Mouse (Mus musculus) midbrain, embryonic 14.5 days (tissue): ENCODE data around the gene Cyb5d1. TPM values are rescaled to one million over a fixed set of nuclear protein-coding genes. Genes with fewer than 3 reads are reported as not detected.

Source experiments
- ATAC-seq: fragments of 200-750 bp; cut with Nextera tagmentation; 2 replicates; pipeline ENCODE4 v1.8.0; 2017; ENCODE audit warnings: moderate number of reproducible peaks, moderate library complexity; ENCODE audit not compliant: low FRiP score, low TSS enrichment
- DNase-seq: peaks from one replicate; pipeline ENCODE4 v3.0.0-alpha.2; 2015
- H3K27ac ChIP-seq: fragments of 300-500 bp; sonication (generic); replicated peaks from 2 replicates; pipeline ENCODE4 v1.5.1; 2014; ENCODE audit warnings: mild to moderate bottlenecking, low read depth, low read length, moderate library complexity
- H3K27me3 ChIP-seq: fragments of 300-500 bp; sonication (generic); 2 replicates; pipeline ENCODE4 v1.6.1; 2014; ENCODE audit warnings: low read length, control low read depth, mixed read lengths; ENCODE audit not compliant: control insufficient read depth, insufficient read depth
- H3K36me3 ChIP-seq: fragments of 300-500 bp; sonication (generic); 2 replicates; pipeline ENCODE4 v1.6.1; 2014; ENCODE audit warnings: low read length, control low read depth; ENCODE audit not compliant: control insufficient read depth, insufficient read depth
- H3K4me1 ChIP-seq: fragments of 300-500 bp; sonication (generic); 2 replicates; pipeline ENCODE4 v1.6.1; 2014; ENCODE audit warnings: mild to moderate bottlenecking, antibody characterized with exemption, low read length, control low read depth; ENCODE audit not compliant: control insufficient read depth, insufficient read depth
- H3K4me2 ChIP-seq: fragments of 300-500 bp; sonication (generic); 2 replicates; pipeline ENCODE4 v1.6.1; 2014; ENCODE audit warnings: mild to moderate bottlenecking, low read length, moderate library complexity
- H3K4me3 ChIP-seq: fragments of 300-500 bp; sonication (generic); replicated peaks from 2 replicates; pipeline ENCODE4 v1.5.1; 2014; ENCODE audit warnings: low read depth, low read length
- H3K9ac ChIP-seq: fragments of 300-500 bp; sonication (generic); replicated peaks from 2 replicates; pipeline ENCODE4 v1.6.1; 2014; ENCODE audit warnings: mild to moderate bottlenecking, low read length, moderate library complexity
- H3K9me3 ChIP-seq: fragments of 300-500 bp; sonication (generic); 2 replicates; pipeline ENCODE4 v1.6.1; 2016; ENCODE audit warnings: low read length, control low read depth, mixed read lengths; ENCODE audit not compliant: control insufficient read depth
- WGBS: fragments of 180-500 bp; shearing (Covaris S2); extraction: QIAGEN DNeasy Blood & Tissue Kit; methylation state at CpG from one replicate; pipeline ENCODE4 v1.1.7; 2014; 5-methylcytosine and 5-hydroxymethylcytosine counted together
- polyA plus RNA-seq: library from polyadenylated mRNA; unstranded; fragments of >200 nt; fragmentation: Nextera tagmentation; extraction: Ambion mirVana; gene quantifications from 2 replicates; pipeline ENCODE4 v1.2.1, GENCODE M21; 2014

The Cyb5d1 gene
- polyA plus RNA-seq, 1 experiment from 2014 or later, result 24.8 TPM

DNA sequence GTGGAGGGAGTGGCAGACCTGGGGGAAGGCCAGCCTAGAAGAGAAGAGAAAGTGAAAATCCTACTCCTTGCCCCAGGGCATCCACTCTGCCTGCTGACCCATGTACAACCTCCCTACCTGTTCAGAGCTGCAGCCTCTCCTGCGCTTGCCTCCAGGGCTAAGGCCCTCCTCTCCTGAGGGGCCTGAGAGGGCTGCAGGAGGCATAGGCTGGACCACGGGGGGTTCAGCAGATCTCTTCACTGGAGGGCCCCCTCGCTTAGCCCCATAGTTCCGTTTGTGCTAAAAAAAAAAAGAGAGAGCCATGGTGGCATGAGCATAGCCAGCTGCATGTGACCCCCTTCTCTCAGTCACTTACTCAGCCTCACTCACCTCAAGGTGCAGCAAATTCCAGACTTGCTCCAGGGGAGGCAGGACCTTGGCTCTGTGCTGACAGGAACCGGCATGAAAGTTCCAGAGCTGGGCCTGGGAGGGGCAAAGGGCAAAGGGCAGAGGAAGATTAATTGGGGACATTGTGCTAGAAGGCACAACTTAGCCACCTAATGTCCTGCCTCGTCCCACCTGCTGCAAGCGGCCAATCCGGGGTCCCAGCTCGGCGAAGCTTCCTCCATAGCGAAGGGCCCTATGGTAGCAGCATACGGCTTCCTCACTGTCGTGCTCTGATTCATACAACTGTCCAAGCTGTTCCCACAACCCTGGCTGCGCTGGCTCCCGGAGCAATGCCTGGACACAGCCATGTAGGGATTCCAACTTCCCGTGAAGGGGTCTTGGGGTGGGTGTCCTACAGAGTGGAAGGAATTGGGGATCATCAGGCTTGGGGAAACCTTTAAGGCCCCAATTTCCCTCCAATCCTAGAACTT, 11.7 kb upstream of the Cyb5d1 start:
- 93% methylated on average over 16 of the region's 16 CpGs for WGBS
- no peak overlapping the region for H3K27ac ChIP-seq
- no peaks in the 10 kb centered on the region for H3K27me3 ChIP-seq
- peaks cover 22% of the 10 kb centered on the region for H3K4me1 ChIP-seq
- no peaks in the 10 kb centered on the region for H3K9me3 ChIP-seq
- H3K4me3 ChIP-seq, result no peak overlapping the region
- H3K36me3 ChIP-seq, result peaks cover 68% of the 10 kb centered on the region
- ATAC-seq, result no peak
- 0 out of 2 replicates have a peak overlapping the region, but pooled peaks have one; percentile 3 for H3K9ac ChIP-seq
- DNase-seq, result no peak
- no peak overlapping the region for H3K4me2 ChIP-seq

DNA sequence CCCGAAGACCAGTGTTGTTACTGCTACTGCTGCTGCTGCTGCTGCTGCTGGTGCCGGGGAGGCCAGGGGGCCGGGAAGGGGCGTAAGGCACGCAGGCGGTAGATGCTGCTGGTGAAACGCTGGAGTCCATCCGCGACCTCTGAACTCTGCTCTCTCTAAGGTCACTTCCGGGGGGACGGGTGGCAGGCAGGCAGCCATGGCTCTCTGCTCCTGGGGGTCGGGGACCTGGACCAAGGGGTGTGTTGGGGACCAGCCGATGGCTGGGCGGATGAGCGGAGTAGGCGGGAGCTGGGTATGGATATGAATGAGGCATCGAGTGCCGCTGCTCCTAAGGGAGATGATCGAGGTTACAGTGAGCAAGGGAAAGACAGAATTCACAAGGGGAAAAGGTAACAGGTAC, 10.9 kb upstream of the Cyb5d1 start:
- H3K9ac ChIP-seq, result no peak overlapping the region
- WGBS, result 90% methylated on average over 19 of the region's 19 CpGs
- H3K4me2 ChIP-seq, result no peak overlapping the region
- ATAC-seq (no peak), DNase-seq (no peak)
- no peaks in the 10 kb centered on the region for H3K9me3 ChIP-seq
- peaks cover 70% of the 10 kb centered on the region for H3K36me3 ChIP-seq
- no peaks in the 10 kb centered on the region for H3K27me3 ChIP-seq
- peaks cover 17% of the 10 kb centered on the region for H3K4me1 ChIP-seq
- H3K27ac ChIP-seq, result no peak overlapping the region
- no peak overlapping the region for H3K4me3 ChIP-seq

DNA sequence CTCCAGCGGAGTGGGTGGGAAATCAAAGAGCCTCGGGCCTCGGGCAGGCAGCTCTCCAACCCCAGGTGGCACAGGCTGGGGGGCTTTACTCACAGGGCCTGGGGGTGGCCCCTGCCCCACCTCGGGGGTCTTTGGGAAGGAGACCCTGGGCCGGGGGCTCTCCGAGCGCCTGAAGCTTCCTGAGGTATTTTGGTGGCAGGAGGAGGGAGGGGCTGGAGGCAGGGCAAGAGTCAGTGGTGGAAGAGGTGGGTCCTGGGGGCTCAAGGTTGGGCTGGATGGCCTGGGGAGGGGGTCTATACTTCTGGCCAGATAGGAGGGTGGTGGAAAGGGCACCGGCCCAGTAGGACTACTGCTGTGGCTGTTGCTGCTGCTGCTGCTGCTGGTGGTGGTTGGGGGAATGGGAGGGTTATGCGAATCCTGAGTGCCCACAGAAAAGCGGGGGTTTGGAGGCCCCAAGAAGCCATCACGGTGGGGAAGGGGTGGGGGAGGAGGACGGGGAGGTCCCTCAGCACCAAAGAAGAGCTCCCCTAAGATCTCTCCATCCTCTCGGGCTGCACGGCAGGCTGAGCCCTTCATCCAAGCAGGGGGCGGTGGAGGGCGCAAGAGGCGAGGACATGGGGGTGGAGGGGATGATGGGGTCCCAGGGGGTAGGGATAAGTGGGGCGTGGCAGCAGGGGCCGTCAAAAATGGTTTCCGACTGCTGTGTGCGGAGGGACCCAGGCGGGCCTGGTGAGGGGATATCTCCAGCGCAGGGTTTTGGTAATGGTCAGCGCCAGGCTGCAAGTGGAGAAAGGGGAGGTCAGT, 10.2 kb upstream of the Cyb5d1 start:
- Histone ChIP-seq H3K4me1 (peaks cover 17% of the 10 kb centered on the region), H3K4me3 (no peak overlapping the region), H3K27ac (no peak overlapping the region), H3K4me2 (no peak overlapping the region), H3K27me3 (no peaks in the 10 kb centered on the region), H3K36me3 (peaks cover 77% of the 10 kb centered on the region), H3K9ac (no peak overlapping the region), H3K9me3 (no peaks in the 10 kb centered on the region)
- 91% methylated on average over 24 of the region's 24 CpGs for WGBS
- DNase-seq, result no peak
- ATAC-seq, result no peak

DNA sequence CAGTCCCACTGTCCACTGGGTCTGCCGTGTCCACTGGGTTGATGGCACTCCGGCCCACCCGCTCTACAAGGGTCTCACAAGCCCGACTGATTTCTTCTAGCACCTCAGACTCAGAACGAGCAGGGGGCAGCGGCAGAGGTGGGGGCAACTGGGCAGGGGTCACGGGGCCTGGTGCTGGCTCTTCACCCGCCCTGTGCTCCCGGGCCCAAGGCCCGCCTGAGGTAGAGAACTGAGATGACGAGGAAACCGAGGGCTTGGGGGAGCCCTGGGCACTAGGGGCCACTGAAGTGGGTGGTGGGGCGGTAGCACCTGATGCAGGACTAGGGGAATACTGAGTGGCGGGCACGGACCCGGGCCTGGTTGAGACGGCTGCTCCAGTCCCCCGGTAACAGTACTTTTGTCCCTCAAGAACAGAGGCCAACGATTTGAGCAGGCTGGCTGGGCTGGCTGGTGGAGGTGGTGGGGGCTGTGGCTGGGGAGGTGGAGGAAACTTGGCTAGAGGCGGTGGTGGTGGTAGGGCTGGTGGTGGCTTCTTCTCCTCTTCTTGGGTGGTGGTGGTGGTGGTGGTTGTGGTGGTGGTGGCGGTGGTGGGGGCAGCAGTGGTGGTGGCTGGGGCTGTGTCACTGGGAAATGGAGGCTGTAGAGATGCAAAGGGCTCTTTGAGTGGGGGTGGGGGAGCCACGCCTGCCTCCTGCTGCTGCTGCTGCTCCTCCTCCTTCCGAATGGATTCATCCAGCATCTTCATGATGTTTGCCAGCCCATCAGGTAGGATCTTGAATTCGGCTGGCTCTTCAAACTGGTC, 9.4 kb upstream of the Cyb5d1 start:
- H3K9ac ChIP-seq, result no peak overlapping the region
- no peak for ATAC-seq
- WGBS, result 93% methylated on average over 23 of the region's 24 CpGs
- H3K4me3 ChIP-seq, result no peak overlapping the region
- H3K4me2 ChIP-seq, result no peak overlapping the region
- H3K27ac ChIP-seq, result no peak overlapping the region
- DNase-seq, result no peak
- H3K36me3 ChIP-seq, result peaks cover 85% of the 10 kb centered on the region
- no peaks in the 10 kb centered on the region for H3K9me3 ChIP-seq
- peaks cover 13% of the 10 kb centered on the region for H3K4me1 ChIP-seq
- no peaks in the 10 kb centered on the region for H3K27me3 ChIP-seq

DNA sequence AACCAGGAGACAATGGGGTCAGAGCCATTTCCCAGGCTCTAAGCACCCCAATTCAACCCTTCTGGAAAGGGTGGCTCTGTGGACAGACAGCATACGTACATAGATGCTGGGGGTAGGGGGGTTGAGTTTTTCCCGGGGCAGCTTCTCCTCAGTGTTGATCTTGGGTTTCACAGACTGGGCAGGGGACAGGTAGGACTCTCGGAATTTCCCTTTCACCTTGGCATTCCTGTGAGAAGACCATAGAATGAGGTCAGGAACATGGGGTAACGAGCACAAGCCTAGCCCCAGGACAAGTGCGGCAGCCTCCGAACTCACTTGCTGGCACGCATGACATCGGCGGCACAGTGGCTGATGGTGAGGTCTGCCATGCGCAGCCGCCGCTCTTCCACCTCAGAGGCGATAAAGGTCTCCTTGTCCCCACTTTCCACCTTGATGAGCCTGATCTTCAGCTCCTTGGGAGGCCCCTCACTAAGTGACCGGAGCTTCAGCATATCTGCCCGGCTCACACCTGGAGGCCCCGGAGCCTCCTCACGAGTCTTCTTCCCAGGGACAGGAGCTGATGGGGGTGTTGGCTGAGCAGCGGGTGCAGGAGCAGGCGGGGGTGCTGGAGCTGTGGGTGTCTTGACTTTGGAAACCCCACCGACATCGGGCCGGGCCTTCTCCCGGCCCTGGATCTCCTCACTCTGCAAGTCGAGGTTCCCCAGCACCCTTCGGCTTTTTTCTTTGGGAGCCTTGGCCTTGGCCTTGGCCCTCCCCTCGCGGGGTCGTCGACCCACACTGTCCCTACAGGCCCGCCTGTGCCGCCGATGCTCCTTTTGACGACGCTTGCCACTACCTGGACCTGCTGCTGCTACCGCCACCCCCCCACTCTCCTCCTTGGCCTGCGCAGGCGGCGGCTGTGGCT, 8.5 kb upstream of the Cyb5d1 start:
- Histone ChIP-seq H3K9ac (no peak overlapping the region), H3K4me1 (peaks cover 10% of the 10 kb centered on the region), H3K27ac (0 out of 2 replicates have a peak overlapping the region, but pooled peaks have one; percentile 8), H3K9me3 (no peaks in the 10 kb centered on the region), H3K4me2 (no peak overlapping the region), H3K27me3 (no peaks in the 10 kb centered on the region), H3K36me3 (peaks cover 94% of the 10 kb centered on the region), H3K4me3 (no peak overlapping the region)
- DNase-seq, result no peak
- WGBS, result 94% methylated on average over 38 of the region's 38 CpGs
- no peak for ATAC-seq

DNA sequence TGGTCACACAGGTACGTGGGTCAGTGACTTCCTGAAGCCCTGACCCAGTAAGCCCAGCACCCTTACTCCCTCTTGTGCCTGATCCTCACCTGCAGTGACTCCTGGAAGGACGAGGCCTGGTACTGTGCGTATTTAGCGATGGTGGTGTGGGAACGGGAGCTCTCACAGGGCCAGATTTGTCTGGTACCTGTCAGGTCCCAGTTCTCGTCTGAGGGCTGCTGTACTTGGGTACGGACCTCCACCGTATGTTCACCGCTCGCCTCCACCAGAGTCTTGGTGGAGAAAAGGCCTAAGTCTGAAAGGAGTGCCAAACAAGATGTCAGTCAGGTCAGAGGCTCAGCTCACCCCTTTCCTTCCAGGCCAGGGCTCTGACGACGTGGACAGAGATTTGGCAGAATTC, 6.6 kb upstream of the Cyb5d1 start:
- Histone ChIP-seq H3K4me1 (0 out of 2 replicates have a peak, but pooled peaks cover 7% of the 10 kb centered on the region), H3K4me3 (no peak overlapping the region), H3K27me3 (no peaks in the 10 kb centered on the region), H3K4me2 (no peak overlapping the region), H3K9me3 (no peaks in the 10 kb centered on the region), H3K27ac (no peak overlapping the region), H3K9ac (no peak overlapping the region), H3K36me3 (peaks cover 91% of the 10 kb centered on the region)
- 85% methylated on average over 12 of the region's 12 CpGs for WGBS
- ATAC-seq (no peak), DNase-seq (no peak)

DNA sequence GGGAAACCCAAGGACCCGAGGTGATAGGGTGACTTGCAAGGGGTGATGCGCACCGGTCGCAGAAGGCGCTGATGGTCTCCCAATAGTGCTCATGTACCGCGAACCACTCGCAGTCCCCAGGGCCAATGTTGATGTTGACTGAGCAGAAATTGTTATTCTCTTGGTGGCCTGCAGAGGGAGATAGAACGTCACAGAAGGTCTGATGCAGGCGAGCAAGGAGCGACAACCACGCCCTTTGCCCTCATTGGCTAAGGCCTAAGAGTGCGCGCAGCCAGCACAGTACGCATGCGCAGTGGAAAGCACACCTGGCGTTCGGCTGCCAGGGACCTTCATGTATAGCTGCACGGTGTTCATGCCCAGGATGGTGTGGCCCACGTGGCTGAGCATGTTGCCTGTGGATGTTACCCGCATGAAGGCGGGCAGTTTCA, 5.8 kb upstream of the Cyb5d1 start:
- Histone ChIP-seq H3K27ac (no peak overlapping the region), H3K9me3 (no peaks in the 10 kb centered on the region), H3K4me2 (no peak overlapping the region), H3K9ac (no peak overlapping the region), H3K4me1 (0 out of 2 replicates have a peak, but pooled peaks cover 12% of the 10 kb centered on the region), H3K27me3 (no peaks in the 10 kb centered on the region), H3K4me3 (no peak overlapping the region), H3K36me3 (peaks cover 83% of the 10 kb centered on the region)
- 15% methylated on average over 22 of the region's 22 CpGs for WGBS
- ATAC-seq, result peak; percentile 74
- peak; percentile 95 for DNase-seq
